Mouse (Mus musculus) macrophage (primary cell): ENCODE measurements at regions not wholly inside any gene's neighbourhood (a gene's known extent, or its start where the extent isn't known, plus 50 kb on each side); places are given as distances from the start of the nearest gene placed in this dataset.

Source experiments
- H3K27ac ChIP-seq: fragments of 350-480 bp; formaldehyde crosslinking; 2 replicates; pipeline ENCODE4 v1.9.0; 2021
- H3K36me3 ChIP-seq: fragments of 350-480 bp; formaldehyde crosslinking; 2 replicates; pipeline ENCODE4 v1.9.0; 2021; ENCODE audit errors: inconsistent target
- H3K4me3 ChIP-seq: fragments of 350-480 bp; formaldehyde crosslinking; 2 replicates; pipeline ENCODE4 v1.9.0; 2021; ENCODE audit errors: inconsistent target
- H3K79me2 ChIP-seq: fragments of 350-480 bp; formaldehyde crosslinking; 2 replicates; pipeline ENCODE4 v1.9.0; 2021; ENCODE audit errors: inconsistent target
- WGBS: methylation state at CpG from one replicate; pipeline ENCODE4 v1.1.7; 2026; ENCODE audit warnings: inconsistent platforms; ENCODE audit not compliant: missing documents; 5-methylcytosine and 5-hydroxymethylcytosine counted together

DNA sequence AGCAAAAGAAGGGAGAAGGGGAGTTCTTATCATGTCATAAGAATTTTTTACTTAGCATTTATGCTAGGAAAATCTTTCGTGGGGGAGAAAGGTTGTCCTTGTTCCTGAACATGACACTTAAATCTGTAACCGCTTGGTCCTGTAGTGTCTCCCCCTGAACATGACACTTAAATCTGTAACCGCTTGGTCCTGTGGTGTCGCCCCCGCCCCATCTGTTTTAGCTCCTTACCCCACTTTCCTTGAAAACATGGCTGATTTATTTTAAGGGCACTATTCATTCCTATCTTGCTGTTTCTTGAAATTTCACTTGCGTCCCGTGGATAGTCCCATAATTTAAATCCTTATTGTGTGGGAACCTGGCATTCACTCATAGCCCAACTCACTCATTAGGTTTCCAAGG is 82.2 kb downstream of the Rap2a start:
- H3K27ac ChIP-seq: no peak overlapping the region
- H3K79me2 ChIP-seq: no peaks in the 10 kb centered on the region
- H3K4me3 ChIP-seq: no peak overlapping the region
- H3K36me3 ChIP-seq: no peaks in the 10 kb centered on the region
- 94% methylated on average over 7 of the region's 7 CpGs for WGBS

- no peak overlapping the region for H3K4me3 ChIP-seq
- no peaks in the 10 kb centered on the region for H3K36me3 ChIP-seq
- no peaks in the 10 kb centered on the region for H3K79me2 ChIP-seq
- no peak overlapping the region for H3K27ac ChIP-seq
- 100% methylated on average over 2 of the region's 2 CpGs for WGBS
These were observed 82.7 kb downstream of the Rap2a start for GRCm38 (mm10) chr14:120560987-120561386.

GRCm38 (mm10) chr14:120566945-120567344 is 88.7 kb downstream of the Rap2a start:
- Histone ChIP-seq H3K36me3 (no peaks in the 10 kb centered on the region), H3K79me2 (no peaks in the 10 kb centered on the region), H3K27ac (no peak overlapping the region), H3K4me3 (no peak overlapping the region)
- WGBS: 85% methylated on average over 1 of the region's 1 CpGs

DNA sequence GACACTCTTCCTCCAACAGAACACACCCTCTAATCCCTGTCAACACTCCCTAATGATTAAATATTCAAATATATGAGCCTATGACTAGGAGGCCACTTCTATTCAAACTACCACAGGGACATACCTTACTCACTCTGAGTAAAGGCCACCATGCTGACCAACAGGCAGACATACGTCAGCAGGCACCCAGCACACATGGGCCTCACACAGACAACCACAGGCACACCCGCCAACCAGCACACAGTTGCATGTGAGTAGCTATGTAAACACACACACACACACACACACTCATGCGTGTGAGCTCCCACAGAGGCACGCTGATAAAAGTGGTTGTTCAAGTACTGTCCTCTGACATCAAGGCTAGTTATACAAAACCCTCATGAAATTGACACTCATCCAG is 89.8 kb downstream of the Rap2a start:
- H3K79me2 ChIP-seq: no peaks in the 10 kb centered on the region
- H3K4me3 ChIP-seq: no peak overlapping the region
- WGBS: 98% methylated on average over 4 of the region's 4 CpGs
- H3K36me3 ChIP-seq: no peaks in the 10 kb centered on the region
- no peak overlapping the region for H3K27ac ChIP-seq

DNA sequence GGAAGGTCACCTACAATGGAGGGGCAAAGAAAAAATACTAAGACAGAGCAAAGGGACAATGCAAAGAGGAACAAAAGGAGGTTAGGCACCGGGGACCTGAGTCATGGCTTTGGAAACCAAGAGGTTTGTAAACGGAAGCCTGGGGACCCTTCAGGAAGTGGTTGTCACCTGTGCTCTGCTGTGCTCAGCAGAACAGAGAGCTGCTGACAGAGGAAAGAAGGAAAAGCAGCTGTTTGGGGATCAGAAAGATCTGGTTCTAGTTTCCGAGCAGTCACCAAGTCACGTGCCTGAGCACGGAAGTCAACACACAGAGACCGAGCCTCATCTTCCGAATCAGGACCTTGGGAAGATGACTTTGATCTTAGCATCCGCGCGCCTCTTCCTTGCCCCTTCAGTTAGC is 94.0 kb downstream of the Rap2a start:
- H3K27ac ChIP-seq: peak overlapping the region; percentile 89
- H3K79me2 ChIP-seq: no peaks in the 10 kb centered on the region
- no peaks in the 10 kb centered on the region for H3K36me3 ChIP-seq
- 6% methylated on average over 10 of the region's 10 CpGs for WGBS
- no peak overlapping the region for H3K4me3 ChIP-seq

DNA sequence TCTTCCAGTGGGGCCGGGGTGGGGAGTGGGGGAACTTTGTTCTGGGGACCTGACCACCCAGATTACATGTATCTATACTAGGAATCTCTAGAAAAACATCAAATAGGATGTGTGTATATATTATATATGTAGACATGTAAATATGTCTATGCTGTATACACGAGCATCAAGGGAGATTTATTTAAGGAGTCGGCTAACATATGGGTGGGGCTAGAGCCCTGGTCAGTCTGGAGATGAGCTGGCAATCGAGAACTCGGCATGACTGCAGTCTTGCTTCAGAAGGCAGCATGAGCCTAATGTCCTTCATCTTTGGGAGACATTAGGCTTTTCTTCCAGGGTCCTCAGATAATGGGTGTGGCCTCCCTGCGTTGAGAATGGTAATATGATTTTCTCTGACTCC is 97.0 kb downstream of the Rap2a start:
- Histone ChIP-seq H3K36me3 (no peaks in the 10 kb centered on the region), H3K4me3 (no peak overlapping the region), H3K79me2 (no peaks in the 10 kb centered on the region), H3K27ac (no peak overlapping the region)
- WGBS: 100% methylated on average over 6 of the region's 6 CpGs

DNA sequence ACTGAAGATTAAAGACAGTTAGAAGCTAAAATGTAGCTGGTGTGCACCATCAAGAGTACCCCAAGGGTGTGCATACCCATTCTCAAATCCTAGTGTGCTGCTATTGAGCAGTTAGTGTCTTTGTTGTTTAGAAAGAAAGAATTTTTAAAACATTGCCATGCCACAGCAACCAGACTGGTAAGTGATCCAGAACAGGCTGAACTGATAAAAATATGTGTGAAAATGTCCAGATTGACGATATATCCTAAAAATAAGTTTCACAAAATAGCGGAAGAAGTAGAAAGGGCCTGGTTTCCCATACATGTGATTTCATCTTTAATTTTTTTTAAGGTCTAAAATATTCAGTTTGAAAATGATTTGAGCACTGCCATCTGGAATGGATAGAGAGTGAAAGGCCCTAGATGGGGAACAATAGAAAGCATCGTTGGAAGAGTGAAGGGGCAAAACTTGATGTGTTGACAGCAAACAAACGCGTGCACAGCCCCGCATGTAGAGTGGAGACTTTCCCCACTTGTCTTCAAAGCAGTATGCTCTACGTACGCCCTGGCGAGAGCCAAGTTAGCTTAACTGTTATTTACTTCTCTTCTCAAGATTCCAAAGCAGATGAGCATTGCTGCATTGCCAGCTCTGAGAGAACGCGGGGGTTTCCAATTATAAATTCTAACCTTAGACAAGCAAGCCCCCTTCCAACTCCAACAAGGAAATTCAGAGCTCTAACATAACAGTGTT is 100.3 kb downstream of the Rap2a start:
- Histone ChIP-seq H3K27ac (no peak overlapping the region), H3K4me3 (no peak overlapping the region), H3K36me3 (no peaks in the 10 kb centered on the region), H3K79me2 (no peaks in the 10 kb centered on the region)
- 94% methylated on average over 11 of the region's 11 CpGs for WGBS

DNA sequence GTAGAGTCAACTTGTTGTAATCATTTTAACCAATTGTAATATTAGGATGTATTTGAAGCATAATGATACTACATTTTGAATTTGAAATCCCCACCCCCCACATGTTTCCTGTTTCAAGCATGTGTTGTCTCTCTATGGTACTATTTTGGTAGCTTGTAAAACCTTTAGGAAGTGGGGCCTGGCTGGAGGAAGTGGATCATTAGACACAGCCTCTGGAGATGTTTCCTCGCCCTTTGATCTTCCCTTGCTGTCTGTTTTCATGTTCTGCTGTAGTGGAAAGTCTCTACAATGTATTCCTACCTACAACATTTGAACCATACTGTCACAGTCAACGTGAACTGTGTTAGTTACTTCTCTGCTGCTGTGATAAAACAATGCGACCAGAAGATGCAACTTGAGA is 105.6 kb downstream of the Rap2a start:
- H3K4me3 ChIP-seq: no peak overlapping the region
- H3K36me3 ChIP-seq: no peaks in the 10 kb centered on the region
- no peak overlapping the region for H3K27ac ChIP-seq
- WGBS: 75% methylated on average over 2 of the region's 3 CpGs
- no peaks in the 10 kb centered on the region for H3K79me2 ChIP-seq

GRCm38 (mm10) chr14:120592191-120592590 is 113.9 kb downstream of the Rap2a start:
- WGBS: 71% methylated on average over 2 of the region's 2 CpGs
- no peaks in the 10 kb centered on the region for H3K36me3 ChIP-seq
- no peak overlapping the region for H3K4me3 ChIP-seq
- no peak overlapping the region for H3K27ac ChIP-seq
- H3K79me2 ChIP-seq: no peaks in the 10 kb centered on the region

DNA sequence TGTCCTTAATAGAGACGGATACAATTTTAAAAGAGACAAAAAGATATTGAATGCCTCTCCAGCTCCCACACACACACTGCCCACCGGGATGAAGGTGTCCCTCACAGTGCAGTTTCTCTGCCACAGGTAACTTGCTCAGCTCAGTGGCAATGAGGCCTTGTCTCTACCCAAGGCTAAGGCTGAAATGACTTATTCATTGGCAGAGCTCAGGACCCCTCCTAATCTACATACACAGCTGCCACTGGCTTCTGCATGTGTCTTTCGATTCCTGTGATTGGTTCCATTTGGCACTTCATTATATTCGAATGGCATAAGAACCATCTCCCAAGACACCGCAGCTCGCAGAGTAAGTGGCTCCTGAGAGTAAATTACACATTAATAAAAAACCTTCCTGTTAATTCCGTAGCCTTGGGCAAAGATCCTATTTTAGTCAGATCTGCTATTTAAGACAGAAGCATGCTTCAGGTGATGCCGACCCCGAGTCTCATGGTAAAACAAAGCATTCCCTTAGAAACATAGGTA is 122.2 kb downstream of the Rap2a start:
- H3K36me3 ChIP-seq: no peaks in the 10 kb centered on the region
- H3K79me2 ChIP-seq: no peaks in the 10 kb centered on the region
- WGBS: 86% methylated on average over 9 of the region's 9 CpGs

GRCm38 (mm10) chr14:120601510-120601909 is 123.3 kb downstream of the Rap2a start:
- H3K27ac ChIP-seq: no peak overlapping the region
- no peak overlapping the region for H3K4me3 ChIP-seq
- H3K79me2 ChIP-seq: no peaks in the 10 kb centered on the region
- 73% methylated on average over 7 of the region's 7 CpGs for WGBS
- no peaks in the 10 kb centered on the region for H3K36me3 ChIP-seq

More for the DNA sequence above, 122.2 kb downstream of the Rap2a start:
- no peak overlapping the region for H3K27ac ChIP-seq
- no peak overlapping the region for H3K4me3 ChIP-seq

- WGBS: 94% methylated on average over 6 of the region's 6 CpGs
- Histone ChIP-seq H3K79me2 (no peaks in the 10 kb centered on the region), H3K36me3 (no peaks in the 10 kb centered on the region), H3K4me3 (no peak overlapping the region), H3K27ac (no peak overlapping the region)
These were observed 125.7 kb downstream of the Rap2a start for GRCm38 (mm10) chr14:120603849-120604492.

GRCm38 (mm10) chr14:120607801-120608200 is 129.6 kb downstream of the Rap2a start:
- Histone ChIP-seq H3K36me3 (no peaks in the 10 kb centered on the region), H3K27ac (no peak overlapping the region), H3K79me2 (no peaks in the 10 kb centered on the region), H3K4me3 (no peak overlapping the region)
- 97% methylated on average over 3 of the region's 3 CpGs for WGBS

GRCm38 (mm10) chr14:120611311-120611710 is 133.1 kb downstream of the Rap2a start:
- H3K79me2 ChIP-seq: no peaks in the 10 kb centered on the region
- no peak overlapping the region for H3K27ac ChIP-seq
- no peak overlapping the region for H3K4me3 ChIP-seq
- WGBS: 94% methylated on average over 1 of the region's 1 CpGs
- H3K36me3 ChIP-seq: no peaks in the 10 kb centered on the region

- Histone ChIP-seq H3K27ac (no peak overlapping the region), H3K79me2 (no peaks in the 10 kb centered on the region), H3K36me3 (no peaks in the 10 kb centered on the region), H3K4me3 (no peak overlapping the region)
- WGBS: 90% methylated on average over 9 of the region's 9 CpGs
These were observed 148.1 kb downstream of the Rap2a start for GRCm38 (mm10) chr14:120626223-120626935.
